Mouse (Mus musculus): Measurements from ENCODE around the gene Ssb.

Ssb gene

DNA sequence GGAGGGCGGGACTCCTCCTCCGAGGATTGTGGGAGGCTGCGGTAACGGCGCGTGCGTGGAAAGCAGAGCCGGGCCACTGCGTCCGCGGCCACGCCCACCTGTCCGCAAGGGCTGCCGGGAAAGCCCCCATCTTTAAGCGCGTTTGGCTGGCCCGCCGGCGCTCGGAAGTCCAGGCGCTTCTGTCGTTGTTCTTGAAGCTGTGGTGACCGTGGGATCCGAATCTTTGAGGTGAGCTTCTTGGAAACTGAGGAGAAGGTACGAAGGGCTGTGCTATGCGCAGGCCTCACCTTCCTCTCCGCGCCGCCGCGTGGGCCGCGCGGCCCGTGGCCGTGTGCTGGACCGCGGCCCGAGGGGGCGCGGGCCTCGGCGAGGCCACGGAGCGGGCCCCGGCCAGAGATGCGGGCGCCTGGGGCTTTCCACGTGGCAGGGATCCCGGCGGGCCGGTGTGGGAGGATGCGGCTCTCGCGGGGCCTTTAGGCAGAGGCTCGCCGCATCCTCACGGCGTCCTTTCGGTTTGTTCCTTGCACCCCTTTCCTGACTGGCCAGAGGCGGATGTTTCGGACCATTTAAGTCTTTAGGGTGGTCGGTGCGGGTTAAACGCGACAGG is at the start of gene Ssb:
TSS of gene Ssb (plus strand) at position 78 of the 607 bp plus-strand sequence.
- peak; percentile 92 for DNase-seq (ENCODE audit: extremely low read depth, insufficient read length, low spot score)

DNA sequence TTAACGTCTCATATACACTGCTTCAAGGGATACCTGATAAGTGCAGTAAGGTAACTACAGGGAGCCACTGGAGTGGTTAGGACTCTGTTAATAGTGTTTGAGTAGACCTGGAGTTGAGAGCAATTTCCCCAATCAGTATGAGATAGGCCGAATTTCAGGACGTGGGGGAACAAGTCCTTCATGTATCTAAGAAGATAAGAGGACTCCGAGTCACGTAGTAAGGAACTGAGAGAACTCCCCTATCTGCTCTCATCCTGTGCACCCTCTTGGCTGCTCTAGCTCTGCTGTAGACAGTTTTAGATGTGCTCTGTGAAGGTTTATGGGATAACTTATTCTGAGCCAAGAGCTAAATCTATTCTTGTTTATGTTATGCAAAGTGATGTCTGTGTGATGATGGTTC is 44.8 kb upstream of the Ssb start:
- no peak for DNase-seq (ENCODE audit: extremely low read depth, insufficient read length, low spot score)

DNA sequence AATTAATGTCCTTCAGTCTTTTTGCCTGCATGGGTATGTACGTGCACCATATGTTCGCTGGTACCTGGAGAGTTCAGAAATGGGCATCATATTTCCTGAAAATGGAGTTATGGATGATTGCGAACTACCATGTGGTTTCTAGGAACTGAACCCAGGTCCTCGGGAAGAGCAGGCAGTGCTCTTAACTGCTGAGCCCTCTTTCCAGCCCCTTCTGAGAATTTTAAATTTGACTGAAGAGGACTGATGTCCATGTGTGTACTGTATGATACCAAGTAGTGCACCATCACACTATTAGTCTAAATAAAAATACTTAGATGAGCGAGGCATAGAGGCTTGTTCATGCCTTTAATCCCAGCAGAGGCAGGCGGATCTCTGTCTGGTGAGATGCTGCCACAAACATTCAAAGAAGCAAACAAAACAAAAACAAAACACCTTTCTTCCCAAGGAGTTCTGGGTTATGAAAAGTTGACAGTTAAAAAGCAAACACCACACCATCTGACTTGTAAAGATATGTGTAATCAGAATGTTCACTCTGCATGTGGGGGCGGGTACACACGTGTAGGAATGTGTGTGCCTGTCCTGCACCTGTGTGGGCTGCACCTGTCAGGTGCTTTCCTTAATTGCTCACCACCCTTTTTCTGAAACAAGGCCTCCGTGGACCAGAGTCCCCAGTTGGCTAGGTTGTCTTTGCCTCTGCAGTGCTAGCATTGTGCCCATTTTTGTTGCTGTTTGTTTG is 42.8 kb upstream of the Ssb start:
- DNase-seq (ENCODE audit: extremely low read depth, insufficient read length, low spot score) = no peak

DNA sequence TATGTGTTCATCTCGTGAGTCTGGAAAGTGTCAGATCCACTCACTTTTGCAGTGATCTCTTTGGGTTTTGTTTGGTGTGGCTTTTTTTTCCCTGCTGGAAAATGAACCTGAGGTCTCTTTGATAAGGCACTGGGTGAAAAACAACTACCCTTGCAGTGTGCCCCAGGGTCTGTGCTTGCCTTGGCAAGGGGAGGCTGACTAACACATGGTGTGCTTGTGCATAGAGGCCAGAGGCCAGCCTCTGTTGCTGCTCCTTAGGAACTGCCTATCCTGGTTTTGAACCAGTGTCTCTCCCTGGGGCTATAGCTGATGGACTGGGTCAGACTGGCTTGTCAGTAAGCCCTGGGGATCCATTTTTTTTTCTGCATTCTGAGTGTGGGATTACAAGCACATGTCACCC is 41.2 kb upstream of the Ssb start:
- no peak for DNase-seq (ENCODE audit: extremely low read depth, insufficient read length, low spot score)

DNA sequence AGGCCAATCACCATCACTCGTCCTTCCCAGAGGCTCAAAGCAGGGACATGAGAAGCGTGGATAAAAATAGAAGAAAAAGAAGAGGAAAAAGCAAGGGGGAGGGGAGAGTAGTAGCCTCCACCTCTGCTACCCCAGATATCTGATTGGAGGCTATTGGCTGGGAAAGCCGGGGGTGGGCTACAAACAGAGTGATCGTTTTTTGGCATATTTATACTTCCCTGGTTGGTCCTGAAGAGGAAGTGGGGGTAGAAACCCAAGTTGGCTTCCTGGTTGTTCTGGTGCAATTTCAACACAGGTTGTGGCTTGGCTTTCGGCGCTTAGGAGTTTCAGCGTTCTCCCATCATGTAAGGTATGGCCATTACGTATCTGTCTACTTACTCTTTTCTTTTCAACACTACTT is 39.7 kb upstream of the Ssb start, which contains the start of gene Klhl23:
TSS of gene Klhl23 (plus strand) at position 234 of the 400 bp plus-strand sequence.
- DNase-seq (ENCODE audit: extremely low read depth, insufficient read length, low spot score) = no peak

DNA sequence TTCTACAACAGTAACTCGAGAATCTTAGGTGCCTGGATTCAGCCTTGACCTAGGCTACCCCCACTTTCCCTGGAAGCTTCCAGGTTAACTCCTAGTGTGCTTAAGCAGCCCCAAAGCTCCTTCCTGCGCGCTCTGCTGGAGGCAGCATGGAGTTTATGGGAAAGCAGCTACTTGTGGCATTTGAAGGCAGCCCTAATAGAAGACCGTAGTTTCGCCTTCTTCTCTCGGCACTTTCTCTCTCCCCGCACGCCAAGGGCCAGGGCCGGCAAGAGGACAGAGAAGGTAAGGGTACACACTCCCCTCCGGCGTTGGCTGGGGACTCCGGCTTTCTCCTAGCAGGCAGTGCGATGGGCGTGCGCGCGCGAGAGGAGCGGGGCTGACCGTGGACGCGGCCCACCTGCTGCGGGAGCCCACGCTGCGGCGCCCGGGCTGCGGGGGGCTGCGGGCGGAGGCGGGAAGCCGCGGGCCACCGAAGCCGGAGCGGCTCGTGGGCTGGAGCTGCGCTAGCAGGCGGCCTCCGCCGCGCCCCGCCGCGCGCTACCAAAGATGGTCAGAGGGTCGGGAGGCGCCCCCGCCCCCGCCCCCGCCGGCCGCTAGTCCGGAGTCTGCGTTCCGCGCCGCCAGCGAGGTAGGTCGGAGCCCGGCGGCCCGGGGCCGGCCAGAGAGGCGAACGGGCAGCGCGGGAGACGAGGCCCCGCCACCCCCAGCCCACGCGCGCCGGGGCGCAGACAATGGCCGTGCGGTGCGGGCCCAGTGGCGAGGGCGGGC is 38.8 kb upstream of the Ssb start:
- DNase-seq (ENCODE audit: extremely low read depth, insufficient read length, low spot score) = no peak

DNA sequence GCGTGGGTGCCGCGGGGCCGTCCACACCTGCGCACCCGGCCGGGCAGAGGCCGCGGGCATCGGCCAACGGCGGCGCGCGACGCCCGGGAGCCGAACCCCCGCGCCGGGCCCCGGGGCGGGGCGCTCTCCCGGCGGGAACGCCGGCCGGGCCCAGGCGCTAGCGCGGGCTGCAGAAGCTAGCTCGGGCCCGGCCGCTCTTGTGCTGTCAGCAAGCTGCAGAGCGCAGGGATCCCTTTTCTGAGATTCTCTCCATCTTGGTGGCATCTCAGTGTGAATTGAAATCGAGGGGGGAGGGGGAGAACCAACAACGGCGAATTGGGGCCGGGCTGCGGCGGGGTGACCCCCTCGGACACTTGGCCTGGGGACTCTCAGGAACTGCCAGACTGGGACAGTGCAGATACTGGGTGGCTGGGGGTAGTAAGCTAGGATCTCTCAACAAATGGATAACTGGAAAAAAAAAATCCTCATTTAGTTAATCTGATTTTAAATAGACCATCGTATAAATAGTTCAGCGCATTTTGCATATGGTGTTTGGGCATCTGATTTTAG is 38.2 kb upstream of the Ssb start:
- no peak for DNase-seq (ENCODE audit: extremely low read depth, insufficient read length, low spot score)

DNA sequence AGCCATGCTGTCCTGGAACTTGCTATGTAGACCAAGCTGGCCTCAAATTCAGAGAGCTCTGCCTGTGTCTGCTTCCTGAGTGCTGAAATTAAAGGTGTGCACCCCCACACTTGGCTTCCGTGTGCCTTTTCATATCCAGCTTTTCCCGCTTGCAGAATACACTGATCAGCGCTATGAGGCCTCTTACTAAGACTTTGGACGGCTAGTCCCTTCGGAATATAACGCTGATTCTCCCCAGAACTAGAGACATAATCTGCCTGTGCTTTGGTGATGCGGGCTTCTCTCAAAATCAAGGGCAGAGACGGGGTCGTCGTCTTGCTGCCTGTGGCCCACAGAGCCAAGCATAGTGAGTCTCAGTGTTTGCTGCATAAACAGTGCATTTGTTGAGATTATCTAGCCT is 35.5 kb upstream of the Ssb start:
- no peak for DNase-seq (ENCODE audit: extremely low read depth, insufficient read length, low spot score)

DNA sequence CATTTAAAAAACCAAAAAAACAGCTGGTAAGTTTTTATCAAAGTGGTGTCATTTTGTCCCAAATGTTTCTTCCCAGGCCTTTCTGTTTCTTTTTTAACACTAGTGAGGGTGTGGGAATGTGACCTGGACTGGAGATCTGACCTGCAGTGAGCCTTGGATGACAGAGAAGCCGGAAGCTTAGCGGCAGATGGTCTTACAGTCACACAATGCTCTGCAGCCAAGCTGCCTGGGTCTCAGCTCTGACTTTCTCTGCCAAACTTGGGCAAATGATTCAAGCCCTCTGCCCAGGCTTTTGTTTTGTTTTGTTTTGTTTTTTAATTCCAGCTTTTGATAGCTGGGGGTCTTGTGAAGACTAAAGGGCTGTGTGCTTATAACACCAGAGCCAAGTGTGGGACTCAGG is 35.0 kb upstream of the Ssb start:
- no peak for DNase-seq (ENCODE audit: extremely low read depth, insufficient read length, low spot score)

DNA sequence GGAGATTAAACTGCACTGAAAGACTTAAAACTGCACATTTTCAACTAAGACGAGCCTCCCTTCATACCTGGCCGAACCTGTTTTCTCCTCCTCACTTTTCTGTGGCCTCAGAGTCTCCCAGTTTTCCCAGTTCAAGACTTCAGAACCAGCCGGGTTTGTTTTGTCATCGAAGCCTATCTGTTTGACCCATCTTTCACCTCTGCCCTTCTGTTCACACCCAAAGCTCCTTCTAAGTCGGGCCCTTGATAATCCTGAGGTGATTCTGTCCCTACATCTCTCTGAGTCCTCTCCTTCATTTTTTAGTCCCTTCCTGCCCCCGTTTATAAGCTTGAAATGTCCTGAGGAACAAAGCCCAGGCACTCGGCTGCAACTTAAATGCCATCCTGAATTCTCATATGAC is 33.3 kb upstream of the Ssb start:
- DNase-seq (ENCODE audit: extremely low read depth, insufficient read length, low spot score) = no peak

DNA sequence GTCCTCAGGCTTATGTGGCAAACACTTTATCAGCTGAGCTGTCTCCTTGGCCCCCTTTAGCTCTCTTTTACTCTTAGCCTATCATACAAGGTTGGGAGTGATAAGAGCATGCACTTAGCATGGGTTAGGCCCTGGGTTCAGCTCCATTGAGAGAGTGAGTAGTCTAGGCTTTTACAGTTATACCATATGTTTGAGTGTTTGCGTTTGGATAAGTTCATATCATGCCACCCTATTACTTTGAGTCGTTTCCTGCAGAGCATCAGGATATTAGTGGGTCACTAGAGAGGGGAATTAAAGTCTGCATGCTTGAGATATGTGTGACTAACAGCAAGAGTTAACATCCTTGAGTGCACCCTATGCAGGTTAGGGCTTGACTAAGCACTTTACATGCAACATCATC is 31.7 kb upstream of the Ssb start:
- no peak for DNase-seq (ENCODE audit: extremely low read depth, insufficient read length, low spot score)

DNA sequence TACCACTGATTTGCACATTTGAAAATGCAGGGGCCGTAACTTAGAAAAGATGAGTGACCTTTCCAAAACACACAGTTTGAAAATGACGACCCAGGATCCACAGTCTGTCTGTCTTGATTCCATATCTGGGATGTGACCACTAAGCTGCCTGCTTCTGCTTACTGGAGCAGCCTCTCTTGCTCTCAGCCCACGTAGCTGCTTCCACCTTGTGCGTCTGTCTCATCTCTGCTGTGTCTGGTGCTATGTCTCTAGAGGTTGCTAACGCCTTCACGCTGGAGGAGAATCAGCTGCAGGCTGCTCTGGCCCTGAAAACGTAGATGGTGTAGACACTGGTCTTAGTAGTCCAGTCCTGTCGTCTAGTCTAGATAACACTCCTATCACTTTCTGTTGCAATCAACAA is 31.2 kb upstream of the Ssb start:
- DNase-seq (ENCODE audit: extremely low read depth, insufficient read length, low spot score) = no peak

DNA sequence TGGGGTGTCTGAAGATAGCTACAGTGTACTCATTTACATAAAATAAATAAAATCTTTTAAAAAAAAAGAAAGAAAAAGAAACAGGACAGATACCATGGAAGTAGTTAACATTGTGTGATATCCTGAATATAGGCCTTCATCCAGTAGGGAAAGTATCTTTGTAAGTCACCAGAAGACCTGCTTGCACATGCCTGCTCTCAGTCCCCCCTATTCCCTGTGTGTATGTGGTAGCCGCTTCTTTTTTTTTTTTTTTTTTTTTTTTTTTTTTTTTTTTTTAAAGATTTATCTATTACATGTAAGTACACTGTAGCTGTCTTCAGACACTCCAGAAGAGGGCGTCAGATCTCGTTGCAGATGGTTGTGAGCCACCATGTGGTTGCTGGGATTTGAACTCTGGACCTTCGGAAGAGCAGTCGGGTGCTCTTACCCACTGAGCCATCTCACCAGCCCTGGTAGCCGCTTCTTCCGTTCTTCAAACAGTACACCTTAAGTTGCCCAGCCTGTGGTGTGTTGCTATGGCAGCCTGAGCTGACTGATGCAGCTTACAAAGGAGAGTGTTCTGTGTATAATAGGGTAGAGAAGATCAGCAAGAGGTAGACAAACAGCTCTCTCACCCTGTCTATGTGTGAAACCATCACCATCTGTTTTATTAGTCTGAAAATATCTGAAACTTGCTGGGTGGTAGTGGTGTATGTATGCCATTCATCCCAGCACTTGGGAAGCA is 24.0 kb upstream of the Ssb start:
- DNase-seq (ENCODE audit: extremely low read depth, insufficient read length, low spot score) = peak; percentile 28

DNA sequence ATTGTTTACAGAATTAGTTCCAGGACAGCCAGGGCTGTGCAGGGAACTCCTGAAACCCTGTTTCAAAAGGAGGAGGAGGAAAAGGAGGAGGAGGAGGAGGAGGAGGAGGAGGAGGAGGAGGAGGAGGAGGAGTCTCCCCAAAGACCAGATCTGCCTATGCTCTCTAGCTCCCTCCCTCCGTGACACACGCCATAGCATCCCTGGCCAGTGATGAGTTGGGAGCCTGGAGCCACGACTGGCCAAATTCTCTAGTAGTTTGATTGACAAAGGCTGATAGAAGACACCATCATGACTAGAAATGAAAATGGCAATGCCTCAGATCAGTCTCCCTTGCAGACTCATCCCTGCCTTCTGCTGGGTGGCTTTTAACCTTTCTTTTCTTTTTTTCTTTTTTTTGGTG is 23.4 kb upstream of the Ssb start:
- DNase-seq (ENCODE audit: extremely low read depth, insufficient read length, low spot score) = no peak

DNA sequence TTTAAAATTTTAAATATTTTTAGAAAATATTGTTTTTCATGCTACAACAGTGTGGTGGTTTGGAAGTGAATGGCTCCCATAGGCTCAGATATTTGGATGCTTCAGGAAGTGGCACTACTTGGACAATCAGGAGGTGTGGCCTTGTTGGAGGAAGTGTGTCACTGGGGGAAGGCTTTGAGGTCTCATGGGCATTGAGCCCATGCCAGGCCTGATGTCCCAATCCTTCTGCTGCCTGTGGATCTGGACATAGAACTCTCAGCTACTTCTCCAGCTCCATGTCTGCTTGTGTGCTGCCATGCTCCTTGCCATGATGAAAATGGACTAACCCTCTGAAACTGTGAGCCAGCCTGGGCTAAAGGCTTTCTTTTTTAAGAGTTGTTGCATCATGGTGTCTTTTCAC is 22.7 kb upstream of the Ssb start:
- peak; percentile 21 for DNase-seq (ENCODE audit: extremely low read depth, insufficient read length, low spot score)

DNA sequence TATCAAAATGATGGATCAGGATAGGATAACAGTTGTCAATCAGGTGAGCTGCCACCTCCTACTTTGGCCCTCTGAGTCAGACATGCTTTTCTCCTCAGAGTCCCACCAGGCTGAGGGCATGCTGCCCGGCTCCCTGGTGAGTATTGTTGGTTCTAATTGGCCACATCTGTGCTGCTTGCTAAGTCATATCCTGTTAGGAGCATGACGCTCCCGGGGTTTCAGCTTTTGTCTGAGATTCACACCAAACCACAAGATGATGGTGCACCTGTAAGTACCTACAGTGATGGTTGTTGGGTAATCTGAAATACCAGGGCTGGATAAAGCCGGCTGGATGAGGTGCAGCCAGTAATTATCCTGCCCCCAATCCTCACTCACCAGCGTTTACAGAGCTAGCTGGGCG is 21.1 kb upstream of the Ssb start:
- DNase-seq (ENCODE audit: extremely low read depth, insufficient read length, low spot score) = no peak

DNA sequence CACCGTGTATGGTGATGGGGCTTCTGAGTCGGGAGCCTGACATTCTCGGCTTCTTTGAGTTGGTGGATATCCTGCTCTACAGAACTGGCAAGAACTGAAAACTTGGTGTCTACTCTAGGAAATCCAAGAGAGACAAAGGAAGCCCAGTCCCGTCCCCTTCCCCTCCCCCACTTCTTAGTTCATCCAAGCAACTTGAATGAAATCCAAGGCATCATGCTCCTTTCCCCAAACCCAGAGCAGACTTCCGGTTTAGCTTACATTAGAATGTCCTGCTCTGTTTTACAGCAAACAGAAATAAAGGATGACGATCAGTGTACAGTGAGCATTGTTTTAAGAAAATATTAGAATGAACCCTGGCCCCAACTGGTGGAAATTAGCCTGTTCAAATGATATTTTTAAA is 12.1 kb upstream of the Ssb start:
- DNase-seq (ENCODE audit: extremely low read depth, insufficient read length, low spot score) = no peak

DNA sequence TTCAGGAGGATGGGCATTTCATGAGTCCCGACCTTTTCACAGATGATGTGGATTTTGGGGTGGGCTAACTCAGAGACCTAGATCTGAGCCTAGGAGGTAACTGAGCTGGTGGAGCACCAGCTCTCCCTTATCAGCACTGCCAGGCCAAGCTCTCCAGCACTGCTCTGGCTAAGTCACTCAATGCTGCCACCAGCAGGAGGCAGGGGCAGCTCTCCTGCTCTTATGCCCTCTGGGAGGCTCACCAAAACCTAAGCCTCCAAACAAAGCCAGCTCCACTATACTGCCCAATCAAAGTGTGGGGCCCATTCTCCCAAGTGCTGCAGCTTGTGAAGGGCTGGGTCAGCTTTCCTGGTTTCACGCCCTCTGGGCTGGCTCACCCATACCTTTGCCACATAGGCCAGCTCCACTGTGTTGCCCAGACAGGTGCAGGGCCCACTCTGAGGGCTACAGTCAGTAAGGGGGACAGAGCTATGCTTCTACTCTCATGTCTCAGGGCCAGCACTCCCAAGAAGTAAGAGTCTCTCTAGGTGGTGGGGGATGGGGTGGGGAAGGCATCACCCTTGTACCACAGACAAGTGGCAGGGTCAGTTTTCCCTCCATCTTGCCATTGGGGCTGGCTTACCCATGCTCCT is 9.8 kb upstream of the Ssb start:
- DNase-seq (ENCODE audit: extremely low read depth, insufficient read length, low spot score) = no peak

DNA sequence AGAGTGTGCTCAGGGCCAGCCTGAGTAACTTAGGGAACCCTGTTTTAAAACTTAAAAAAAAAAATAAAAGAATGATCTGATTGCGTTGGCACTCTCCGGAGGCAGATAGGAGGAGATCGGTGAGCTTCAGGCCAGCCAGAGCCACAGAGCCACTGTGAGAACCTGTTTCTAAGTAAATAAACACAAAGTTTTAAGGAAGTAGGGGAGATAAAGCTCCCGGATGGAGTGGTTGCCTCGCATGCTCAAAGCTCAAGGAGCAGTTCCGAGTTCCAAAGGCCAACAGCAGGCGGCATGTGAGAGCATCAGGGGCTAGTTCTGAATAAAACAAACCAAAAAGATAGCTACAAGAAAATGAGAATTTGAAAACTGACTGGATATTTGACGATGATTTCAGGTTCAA is 5.0 kb upstream of the Ssb start:
- DNase-seq (ENCODE audit: extremely low read depth, insufficient read length, low spot score) = no peak

DNA sequence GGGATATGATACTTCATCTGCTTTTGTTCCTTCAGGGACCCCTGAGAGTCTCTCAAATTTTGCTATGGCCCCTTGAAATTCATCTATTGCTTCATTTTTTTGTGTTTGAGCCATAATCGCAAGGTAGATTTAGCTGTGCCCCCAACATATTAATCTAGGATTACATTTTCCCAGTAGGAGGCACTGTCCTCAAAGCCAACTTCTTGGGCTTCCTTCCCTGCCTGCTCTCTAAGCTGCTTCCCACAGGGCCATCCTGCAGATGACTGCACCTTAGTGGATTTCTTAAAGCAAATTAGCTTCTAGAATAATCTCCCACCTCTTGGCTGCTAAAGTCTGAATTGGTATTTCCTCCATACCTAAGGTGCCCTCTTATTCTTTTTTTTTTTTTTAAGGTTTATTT is 3.5 kb upstream of the Ssb start:
- no peak for DNase-seq (ENCODE audit: extremely low read depth, insufficient read length, low spot score)

Measured in 3134 (cell line).